Mouse (Mus musculus) neural tube, embryonic 11.5 days (tissue): Measurements from ENCODE around the gene Mecom. TPM values are rescaled to one million over a fixed set of nuclear protein-coding genes. Genes with fewer than 3 reads are reported as not detected.

Source experiments
- ATAC-seq: fragments of 200-750 bp; cut with Nextera tagmentation; 2 replicates; pipeline ENCODE4 v1.8.0; 2017; ENCODE audit warnings: moderate number of reproducible peaks, mild to moderate bottlenecking, moderate TSS enrichment, moderate library complexity; ENCODE audit not compliant: insufficient read depth, low FRiP score, low TSS enrichment
- DNase-seq: peaks from one replicate; pipeline ENCODE4 v3.0.0-alpha.2; 2015; ENCODE audit warnings: low spot score
- H3K27ac ChIP-seq: fragments of 300-500 bp; sonication (generic); 2 replicates; pipeline ENCODE4 v1.5.1; 2014; ENCODE audit warnings: low read depth, mild to moderate bottlenecking, low read length
- H3K27me3 ChIP-seq: fragments of 300-500 bp; sonication (generic); 2 replicates; pipeline ENCODE4 v1.6.1; 2014; ENCODE audit warnings: mild to moderate bottlenecking, low read length, mixed read lengths; ENCODE audit not compliant: control insufficient read depth, insufficient read depth
- H3K36me3 ChIP-seq: fragments of 300-500 bp; sonication (generic); 2 replicates; pipeline ENCODE4 v1.6.1; 2014; ENCODE audit warnings: mild to moderate bottlenecking, low read length, moderate library complexity, mixed read lengths; ENCODE audit not compliant: control insufficient read depth, insufficient read depth
- H3K4me1 ChIP-seq: fragments of 300-500 bp; sonication (generic); 2 replicates; pipeline ENCODE4 v1.6.1; 2014; ENCODE audit warnings: low read length, mixed read lengths; ENCODE audit not compliant: control insufficient read depth, insufficient read depth
- H3K4me2 ChIP-seq: fragments of 300-500 bp; sonication (generic); 2 replicates; pipeline ENCODE4 v1.6.1; 2014; ENCODE audit warnings: low read depth, mild to moderate bottlenecking, moderate library complexity
- H3K4me3 ChIP-seq: fragments of 300-500 bp; sonication (generic); 2 replicates; pipeline ENCODE4 v1.5.1; 2014; ENCODE audit warnings: low read depth, low read length
- H3K9ac ChIP-seq: fragments of 300-500 bp; sonication (generic); 2 replicates; pipeline ENCODE4 v1.6.1; 2014; ENCODE audit warnings: mild to moderate bottlenecking, low read length
- H3K9me3 ChIP-seq: fragments of 300-500 bp; sonication (generic); 2 replicates; pipeline ENCODE4 v1.6.1; 2016; ENCODE audit warnings: low read length; ENCODE audit not compliant: control insufficient read depth
- WGBS: fragments of 180-500 bp; shearing (Covaris S2); extraction: QIAGEN DNeasy Blood & Tissue Kit; methylation state at CpG from one replicate; pipeline ENCODE4 v1.1.7; 2014; 5-methylcytosine and 5-hydroxymethylcytosine counted together
- polyA plus RNA-seq: library from polyadenylated mRNA; unstranded; fragments of >200 nt; fragmentation: Nextera tagmentation; extraction: Ambion mirVana; gene quantifications from 2 replicates; pipeline ENCODE4 v1.2.1, GENCODE M21; 2014

Gene Mecom
- polyA plus RNA-seq, 1 experiment from 2014 or later: 31.8 TPM

- ATAC-seq: no peak
- H3K27ac ChIP-seq: no peak overlapping the region
These were observed 567.3 kb downstream of the Mecom start for GRCm38 (mm10) chr3:29980531-29980930.

GRCm38 (mm10) chr3:29976580-29976979 is 571.2 kb downstream of the Mecom start:
- peaks cover 2% of the 10 kb centered on the region; the same call in 1 of the 2 replicates for H3K36me3 ChIP-seq
- H3K27ac ChIP-seq: no peak overlapping the region
- no peaks in the 10 kb centered on the region for H3K9me3 ChIP-seq
- ATAC-seq (no peak), DNase-seq (no peak)
- H3K27me3 ChIP-seq: no peaks in the 10 kb centered on the region
- H3K4me3 ChIP-seq: no peak overlapping the region
- no peak overlapping the region for H3K9ac ChIP-seq
- no peaks in the 10 kb centered on the region for H3K4me1 ChIP-seq
- no peak overlapping the region for H3K4me2 ChIP-seq
- 83% methylated on average over 4 of the region's 4 CpGs for WGBS

More at GRCm38 (mm10) chr3:29980531-29980930, 567.3 kb downstream of the Mecom start:
- DNase-seq: no peak
- Histone ChIP-seq H3K36me3 (peaks cover 2% of the 10 kb centered on the region; the same call in 1 of the 2 replicates), H3K27me3 (no peaks in the 10 kb centered on the region), H3K4me3 (no peak overlapping the region), H3K4me2 (no peak overlapping the region), H3K4me1 (no peaks in the 10 kb centered on the region), H3K9ac (no peak overlapping the region), H3K9me3 (no peaks in the 10 kb centered on the region)
- 88% methylated on average over 9 of the region's 9 CpGs for WGBS

- ATAC-seq: no peak
- Histone ChIP-seq H3K4me1 (no peaks in the 10 kb centered on the region), H3K9ac (no peak overlapping the region), H3K27ac (no peak overlapping the region), H3K4me2 (no peak overlapping the region), H3K36me3 (no peaks in the 10 kb centered on the region), H3K4me3 (no peak overlapping the region), H3K27me3 (no peaks in the 10 kb centered on the region), H3K9me3 (no peaks in the 10 kb centered on the region)
- WGBS: 86% methylated on average over 11 of the region's 11 CpGs
- DNase-seq: no peak
These were observed 579.3 kb downstream of the Mecom start for GRCm38 (mm10) chr3:29968433-29968949.

GRCm38 (mm10) chr3:29963953-29964352 is 583.9 kb downstream of the Mecom start:
- no peak for ATAC-seq
- Histone ChIP-seq H3K27me3 (no peaks in the 10 kb centered on the region), H3K4me2 (no peak overlapping the region), H3K9me3 (no peaks in the 10 kb centered on the region), H3K27ac (no peak overlapping the region), H3K4me3 (no peak overlapping the region), H3K9ac (no peak overlapping the region), H3K36me3 (no peaks in the 10 kb centered on the region), H3K4me1 (no peaks in the 10 kb centered on the region)
- no peak for DNase-seq
- 77% methylated on average over 7 of the region's 7 CpGs for WGBS

- H3K9me3 ChIP-seq: no peaks in the 10 kb centered on the region
- H3K4me3 ChIP-seq: no peak overlapping the region
- no peaks in the 10 kb centered on the region for H3K27me3 ChIP-seq
- no peak for DNase-seq
- H3K27ac ChIP-seq: no peak overlapping the region
- WGBS: 77% methylated on average over 3 of the region's 3 CpGs
- H3K4me2 ChIP-seq: no peak overlapping the region
- no peaks in the 10 kb centered on the region for H3K4me1 ChIP-seq
- ATAC-seq: no peak
- H3K9ac ChIP-seq: no peak overlapping the region
- H3K36me3 ChIP-seq: no peaks in the 10 kb centered on the region
These were observed 584.4 kb downstream of the Mecom start for GRCm38 (mm10) chr3:29963447-29963846.

GRCm38 (mm10) chr3:29959051-29959450 is 588.8 kb downstream of the Mecom start:
- ATAC-seq: no peak
- 72% methylated on average over 3 of the region's 3 CpGs for WGBS
- Histone ChIP-seq H3K9ac (no peak overlapping the region), H3K4me3 (no peak overlapping the region), H3K36me3 (no peaks in the 10 kb centered on the region), H3K27ac (no peak overlapping the region), H3K4me2 (no peak overlapping the region), H3K27me3 (no peaks in the 10 kb centered on the region), H3K4me1 (no peaks in the 10 kb centered on the region), H3K9me3 (no peaks in the 10 kb centered on the region)
- DNase-seq: no peak

- Histone ChIP-seq H3K9me3 (no peaks in the 10 kb centered on the region), H3K4me1 (no peaks in the 10 kb centered on the region)
- ATAC-seq: no peak
These were observed 590.2 kb downstream of the Mecom start for GRCm38 (mm10) chr3:29957365-29958236.

GRCm38 (mm10) chr3:29953269-29953668 is 594.5 kb downstream of the Mecom start:
- H3K27ac ChIP-seq: no peak overlapping the region
- DNase-seq: no peak
- H3K36me3 ChIP-seq: no peaks in the 10 kb centered on the region
- no peak overlapping the region for H3K4me3 ChIP-seq
- no peak overlapping the region for H3K9ac ChIP-seq
- no peaks in the 10 kb centered on the region for H3K27me3 ChIP-seq
- 70% methylated on average over 3 of the region's 3 CpGs for whole genome bisulfite sequencing
- no peaks in the 10 kb centered on the region for H3K4me1 ChIP-seq
- H3K4me2 ChIP-seq: no peak overlapping the region
- no peak for ATAC-seq
- no peaks in the 10 kb centered on the region for H3K9me3 ChIP-seq

More at GRCm38 (mm10) chr3:29957365-29958236, 590.2 kb downstream of the Mecom start:
- H3K27me3 ChIP-seq: no peaks in the 10 kb centered on the region
- DNase-seq: no peak
- 78% methylated on average over 10 of the region's 10 CpGs for WGBS
- no peak overlapping the region for H3K4me3 ChIP-seq
- H3K9ac ChIP-seq: no peak overlapping the region
- no peaks in the 10 kb centered on the region for H3K36me3 ChIP-seq
- H3K27ac ChIP-seq: no peak overlapping the region
- H3K4me2 ChIP-seq: no peak overlapping the region

- H3K27ac ChIP-seq: no peak overlapping the region
- H3K36me3 ChIP-seq: no peaks in the 10 kb centered on the region
- DNase-seq (peak; percentile 11), ATAC-seq (no peak)
- H3K27me3 ChIP-seq: no peaks in the 10 kb centered on the region
- H3K4me3 ChIP-seq: no peak overlapping the region
- 82% methylated on average over 5 of the region's 5 CpGs for WGBS
- H3K4me1 ChIP-seq: no peaks in the 10 kb centered on the region
- no peaks in the 10 kb centered on the region for H3K9me3 ChIP-seq
- no peak overlapping the region for H3K9ac ChIP-seq
- no peak overlapping the region for H3K4me2 ChIP-seq
These were observed 597.0 kb downstream of the Mecom start for GRCm38 (mm10) chr3:29950853-29951252.
